Mouse (Mus musculus) thymus, adult 2 months (tissue): ENCODE results near the gene Palm2. TPM values are rescaled to one million over a fixed set of nuclear protein-coding genes. Genes with fewer than 3 reads are reported as not detected.

Source experiments
- DNase-seq: peaks from one replicate; pipeline ENCODE4 v3.0.0; 2021
- H3K27ac ChIP-seq: fragments of 200-500 bp; 2 replicates; pipeline ENCODE4 v1.5.1; 2012; ENCODE audit warnings: low read length, control low read depth; ENCODE audit not compliant: control insufficient read depth, insufficient read depth
- H3K27me3 ChIP-seq: fragments of 200-500 bp; 2 replicates; pipeline ENCODE4 v1.6.1; 2012; ENCODE audit warnings: mild to moderate bottlenecking, low read length, moderate library complexity, mixed read lengths; ENCODE audit not compliant: control insufficient read depth, insufficient read depth
- H3K36me3 ChIP-seq: fragments of 200-500 bp; 2 replicates; pipeline ENCODE4 v1.6.1; 2012; ENCODE audit warnings: mild to moderate bottlenecking, low read length, moderate library complexity; ENCODE audit not compliant: control insufficient read depth, insufficient read depth
- H3K4me1 ChIP-seq: fragments of 200-500 bp; replicated peaks from 2 replicates; pipeline ENCODE4 v1.6.1; 2012; ENCODE audit warnings: low read length; ENCODE audit not compliant: control insufficient read depth, insufficient read depth
- H3K4me3 ChIP-seq: fragments of 200-500 bp; 2 replicates; pipeline ENCODE4 v1.5.1; 2012; ENCODE audit warnings: mild to moderate bottlenecking, low read length, control low read depth, moderate library complexity; ENCODE audit not compliant: control insufficient read depth, insufficient read depth
- CTCF ChIP-seq: fragments of 200-500 bp; IDR thresholded peaks from 2 replicates; pipeline ENCODE4 v1.5.1; 2012; ENCODE audit warnings: mild to moderate bottlenecking, control low read depth, low read length, moderate library complexity, borderline replicate concordance; ENCODE audit not compliant: control insufficient read depth, poor library complexity, insufficient read depth; ENCODE audit errors: extremely low read depth
- POLR2A ChIP-seq: fragments of 200-500 bp; IDR thresholded peaks from 2 replicates; pipeline ENCODE4 v1.6.1; 2012; ENCODE audit warnings: mild to moderate bottlenecking, low read length, control low read depth, moderate library complexity; ENCODE audit not compliant: control insufficient read depth, poor library complexity, insufficient read depth; ENCODE audit errors: extremely low read depth
- WGBS: fragments of 180-500 bp; shearing (Covaris S2); methylation state at CpG from one replicate; pipeline ENCODE4 v1.1.7; 2018; 5-methylcytosine and 5-hydroxymethylcytosine counted together
- polyA plus RNA-seq: library from polyadenylated mRNA; depleted of rRNA; stranded (reverse); fragments of >200 nt; gene quantifications from 2 replicates; pipeline ENCODE4 v1.2.3, GENCODE M21; 2012

Palm2 gene
- polyA plus RNA-seq, 1 experiment, result 0.13 TPM

GRCm38 (mm10) chr4:57738856-57739552 lies 305.0 kb downstream of the Palm2 start:
- Histone ChIP-seq H3K27me3 (no peaks in the 10 kb centered on the region), H3K4me1 (0 out of 2 replicates have a peak, but pooled peaks cover 2% of the 10 kb centered on the region), H3K36me3 (no peaks in the 10 kb centered on the region), H3K4me3 (no peak overlapping the region), H3K27ac (no peak overlapping the region)
- no peak for TF ChIP-seq CTCF
- no peak for TF ChIP-seq POLR2A
- 88% methylated on average over 8 of the region's 8 CpGs for WGBS
- no peak for DNase-seq

GRCm38 (mm10) chr4:57743325-57743929 lies 309.4 kb downstream of the Palm2 start:
- Histone ChIP-seq H3K27ac (no peak overlapping the region), H3K36me3 (no peaks in the 10 kb centered on the region), H3K4me1 (no peaks in the 10 kb centered on the region), H3K27me3 (no peaks in the 10 kb centered on the region), H3K4me3 (no peak overlapping the region)
- WGBS, result 66% methylated on average over 11 of the region's 11 CpGs
- TF ChIP-seq POLR2A, result no peak
- TF ChIP-seq CTCF, result no peak
- DNase-seq, result no peak

GRCm38 (mm10) chr4:57750651-57751050 lies 316.6 kb downstream of the Palm2 start:
- no peaks in the 10 kb centered on the region for H3K4me1 ChIP-seq
- H3K27ac ChIP-seq, result no peak overlapping the region
- TF ChIP-seq CTCF, result no peak
- DNase-seq, result no peak
- no peaks in the 10 kb centered on the region for H3K27me3 ChIP-seq
- 40% methylated on average over 4 of the region's 4 CpGs for WGBS
- no peak overlapping the region for H3K4me3 ChIP-seq
- H3K36me3 ChIP-seq, result no peaks in the 10 kb centered on the region

- whole genome bisulfite sequencing, result 50% methylated on average over 4 of the region's 4 CpGs
These were observed 317.0 kb downstream of the Palm2 start for GRCm38 (mm10) chr4:57751054-57751453.

GRCm38 (mm10) chr4:57751566-57751965 lies 317.5 kb downstream of the Palm2 start:
- no peaks in the 10 kb centered on the region for H3K36me3 ChIP-seq
- TF ChIP-seq CTCF (no peak), POLR2A (no peak)
- H3K4me1 ChIP-seq, result no peaks in the 10 kb centered on the region
- no peak for DNase-seq
- 97% methylated on average over 11 of the region's 11 CpGs for whole genome bisulfite sequencing
- H3K4me3 ChIP-seq, result no peak overlapping the region
- H3K27me3 ChIP-seq, result no peaks in the 10 kb centered on the region
- H3K27ac ChIP-seq, result no peak overlapping the region

More at GRCm38 (mm10) chr4:57751054-57751453, 317.0 kb downstream of the Palm2 start:
- H3K36me3 ChIP-seq, result no peaks in the 10 kb centered on the region
- TF ChIP-seq POLR2A, result no peak
- TF ChIP-seq CTCF, result no peak
- no peaks in the 10 kb centered on the region for H3K27me3 ChIP-seq
- H3K27ac ChIP-seq, result no peak overlapping the region
- H3K4me3 ChIP-seq, result no peak overlapping the region
- no peak for DNase-seq
- no peaks in the 10 kb centered on the region for H3K4me1 ChIP-seq

GRCm38 (mm10) chr4:57755085-57755484 lies 321.0 kb downstream of the Palm2 start:
- no peaks in the 10 kb centered on the region for H3K4me1 ChIP-seq
- H3K4me3 ChIP-seq, result no peak overlapping the region
- 87% methylated on average over 11 of the region's 11 CpGs for WGBS
- DNase-seq, result no peak
- H3K36me3 ChIP-seq, result no peaks in the 10 kb centered on the region
- TF ChIP-seq POLR2A, result no peak
- H3K27me3 ChIP-seq, result no peaks in the 10 kb centered on the region
- H3K27ac ChIP-seq, result no peak overlapping the region
